Mouse (Mus musculus) frontal cortex, postnatal 14 days (tissue): ENCODE results near the gene Daam2.

ENCODE experiments used
- DNase-seq, 2 experiments: peaks; one replicate each; pipeline ENCODE4 v3.0.0; 2022; ENCODE audit warnings: low spot score in 2 of 2

Gene Daam2

GRCm38 (mm10) chr17:49432071-49432711 is 132.0 kb downstream of the Daam2 start:
- DNase-seq = no peak

DNA sequence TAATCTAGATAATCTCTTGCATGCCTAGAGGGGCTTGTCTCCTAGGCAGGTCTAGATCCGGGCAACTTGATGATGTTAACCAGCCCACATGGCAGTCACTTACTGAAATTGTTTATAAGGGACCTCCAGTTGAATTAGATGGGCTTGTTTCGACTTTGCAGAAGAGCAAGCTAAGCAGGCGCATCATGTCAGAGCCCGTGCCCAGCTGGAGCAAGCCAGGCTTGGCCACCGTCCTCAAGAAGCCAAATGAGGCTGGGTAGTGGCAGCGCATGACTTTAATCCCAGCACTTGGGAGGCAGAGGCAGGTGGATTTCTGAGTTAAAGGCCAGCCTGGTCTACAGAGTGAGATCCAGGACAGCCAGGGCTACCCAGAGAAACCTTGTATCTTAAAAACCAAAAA is 133.0 kb downstream of the Daam2 start:
- DNase-seq = no peak

DNA sequence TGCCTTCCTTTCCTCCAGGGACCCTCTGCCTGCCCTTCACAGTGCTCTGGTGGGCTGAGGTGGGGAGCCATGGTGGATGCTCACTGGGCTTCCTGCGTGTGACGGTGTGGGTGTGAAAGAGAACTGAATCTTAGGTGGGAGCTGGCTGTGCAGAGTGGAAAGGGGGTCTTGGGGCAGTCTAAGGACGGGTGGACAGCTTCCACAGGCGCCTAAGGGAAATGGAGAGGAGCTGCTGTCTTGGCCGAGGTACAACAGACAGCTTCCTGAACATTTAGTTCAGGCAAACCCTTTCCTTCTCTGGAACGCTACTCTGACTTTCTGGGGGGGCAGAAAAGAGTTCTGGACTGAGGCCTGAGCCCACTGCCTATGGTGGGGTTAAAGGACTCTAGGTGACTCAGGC is 134.0 kb downstream of the Daam2 start:
- no peak for DNase-seq

DNA sequence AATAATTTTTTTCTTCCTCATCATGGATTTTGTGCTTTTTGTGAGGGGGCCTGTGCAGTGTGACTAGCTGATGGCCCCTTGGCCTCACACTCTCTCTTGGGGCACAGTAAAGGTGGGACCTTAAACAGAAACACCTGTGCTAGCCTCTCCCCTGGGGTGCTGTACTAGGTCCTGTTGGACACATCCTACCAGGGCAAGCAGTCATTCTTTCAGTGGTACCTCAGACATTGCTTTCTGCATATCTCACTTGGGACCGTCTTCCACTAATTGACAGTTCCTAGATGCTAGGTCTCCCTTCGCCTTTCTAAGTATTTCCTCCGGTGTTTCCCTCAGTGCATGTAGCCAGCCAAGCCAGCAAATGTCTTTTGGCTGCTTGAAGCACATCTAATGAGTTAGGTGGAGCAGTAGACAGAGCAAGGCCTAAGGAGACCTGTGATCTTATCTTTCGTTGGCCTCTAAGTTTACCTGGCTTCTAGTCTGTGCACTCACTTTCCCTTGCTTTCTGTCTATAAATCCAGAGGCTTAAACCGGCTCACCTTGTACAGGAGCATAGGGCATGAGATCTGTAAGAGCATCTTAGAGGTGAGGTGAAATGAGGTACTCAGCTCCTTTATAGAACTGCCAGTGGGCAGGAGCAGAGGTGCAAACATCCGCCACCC is 134.5 kb downstream of the Daam2 start:
- DNase-seq = no peak

- DNase-seq = no peak
These were observed 135.3 kb downstream of the Daam2 start for GRCm38 (mm10) chr17:49428751-49429415.

GRCm38 (mm10) chr17:49428239-49428688 is 135.9 kb downstream of the Daam2 start, which contains the start of gene Mocs1:
Gene Mocs1 (plus strand): TSS chr17:49428362.
- DNase-seq = peak; percentile 87 to 90

- DNase-seq = no peak
These were observed 136.4 kb downstream of the Daam2 start for GRCm38 (mm10) chr17:49427631-49428238.

GRCm38 (mm10) chr17:49423872-49424271 is 140.3 kb downstream of the Daam2 start:
- DNase-seq = no peak

DNA sequence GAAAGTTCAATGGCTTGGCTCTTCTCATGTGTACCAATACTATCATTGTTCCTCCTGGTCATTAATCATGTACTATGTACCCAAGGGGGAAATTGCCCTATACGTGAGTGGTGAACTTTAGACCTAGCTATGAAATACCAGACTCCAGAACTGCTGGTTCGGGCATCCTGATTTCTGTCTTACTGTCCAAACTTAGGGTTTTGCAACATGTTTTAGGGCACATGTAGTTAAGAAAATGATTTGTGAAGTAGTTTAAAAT is 141.1 kb downstream of the Daam2 start:
- no peak for DNase-seq

- no peak for DNase-seq
These were observed 141.7 kb downstream of the Daam2 start for GRCm38 (mm10) chr17:49422286-49423066.

- DNase-seq = no peak
These were observed 144.3 kb downstream of the Daam2 start for GRCm38 (mm10) chr17:49419813-49420212.

- DNase-seq = no peak
These were observed 147.9 kb downstream of the Daam2 start for GRCm38 (mm10) chr17:49416228-49416627.

DNA sequence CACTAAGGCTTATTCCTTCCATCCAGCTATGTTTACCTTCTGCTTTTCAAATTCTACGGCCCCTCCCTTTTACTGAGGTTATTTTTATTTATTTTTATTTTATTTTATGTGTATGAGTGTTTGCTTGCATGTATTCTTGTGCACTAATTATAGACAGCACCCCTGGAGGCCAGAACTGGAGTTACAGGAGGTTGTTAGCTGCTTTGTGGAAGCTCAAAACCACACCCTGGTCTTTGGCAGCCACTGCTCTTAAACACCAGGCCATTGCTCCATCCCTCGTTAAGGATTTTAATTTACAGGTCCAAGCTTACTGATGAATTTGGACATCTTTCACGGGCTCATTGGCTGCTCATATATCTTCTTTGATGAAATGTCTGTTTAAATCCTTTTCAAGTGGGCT is 150.6 kb downstream of the Daam2 start:
- DNase-seq = no peak

- no peak for DNase-seq
These were observed 151.2 kb downstream of the Daam2 start for GRCm38 (mm10) chr17:49412974-49413373.
